Mouse (Mus musculus) stomach, adult 2 months (tissue): Measurements from ENCODE around the gene Gkn3. TPM values are rescaled to one million over a fixed set of nuclear protein-coding genes. Genes with fewer than 3 reads are reported as not detected.

Experiments used
- polyA plus RNA-seq: library from polyadenylated mRNA; depleted of rRNA; stranded (reverse); fragments of >200 nt; gene quantifications from 2 replicates; pipeline ENCODE4 v1.2.3, GENCODE M21; 2012; rRNA removed

The Gkn3 gene
- 748 and 1,032 TPM in 2 replicates for polyA plus RNA-seq

GRCm38 (mm10) chr6:87388877-87389276, at the start of gene Gkn3:
Gene Gkn3 (minus strand): TSS chr6:87388935.

GRCm38 (mm10) chr6:87428487-87429044, 39.8 kb upstream of the Gkn3 start, which contains the start of gene Bmp10:
Gene Bmp10 (plus strand): TSS chr6:87428994.

GRCm38 (mm10) chr6:87373057-87373456, 15.7 kb downstream of the Gkn3 start, which contains the start of gene Gkn2:
Gene Gkn2 (plus strand): TSS chr6:87373357.

GRCm38 (mm10) chr6:87350829-87351228, 37.9 kb downstream of the Gkn3 start, which contains the start of gene Gkn1:
Gene Gkn1 (minus strand): TSS chr6:87350942.

GRCm38 (mm10) chr6:87335091-87335934, 53.4 kb downstream of the Gkn3 start, which contains the start of gene Antxr1:
Gene Antxr1 (minus strand): TSS chr6:87335821.

Other genes starting within 250 kb of the Gkn3 start
- 2.1 and 3.6 TPM in 2 replicates for gene Antxr1, start 53.1 kb downstream of the Gkn3 start, polyA plus RNA-seq
- gene Gkn1, start 38.0 kb downstream of the Gkn3 start, polyA plus RNA-seq = 13,233 and 18,473 TPM in 2 replicates
- gene Gkn2, start 15.6 kb downstream of the Gkn3 start, polyA plus RNA-seq = 6,552 and 9,010 TPM in 2 replicates
- gene Bmp10, start 40.1 kb upstream of the Gkn3 start, polyA plus RNA-seq = not detected in 2 replicates
- gene Arhgap25, start 144.3 kb upstream of the Gkn3 start, polyA plus RNA-seq = 0.12 and 0.17 TPM in 2 replicates
- gene Prokr1, start 201.8 kb upstream of the Gkn3 start, polyA plus RNA-seq = 0.23 and 0.47 TPM in 2 replicates